Mouse (Mus musculus) layer of hippocampus, adult 9-10 months (tissue): ENCODE measurements around the gene Pycr1.

Experiments used
- DNase-seq: peaks from one replicate; pipeline ENCODE4 v3.0.0; 2022; ENCODE audit warnings: low spot score

The Pycr1 gene

DNA sequence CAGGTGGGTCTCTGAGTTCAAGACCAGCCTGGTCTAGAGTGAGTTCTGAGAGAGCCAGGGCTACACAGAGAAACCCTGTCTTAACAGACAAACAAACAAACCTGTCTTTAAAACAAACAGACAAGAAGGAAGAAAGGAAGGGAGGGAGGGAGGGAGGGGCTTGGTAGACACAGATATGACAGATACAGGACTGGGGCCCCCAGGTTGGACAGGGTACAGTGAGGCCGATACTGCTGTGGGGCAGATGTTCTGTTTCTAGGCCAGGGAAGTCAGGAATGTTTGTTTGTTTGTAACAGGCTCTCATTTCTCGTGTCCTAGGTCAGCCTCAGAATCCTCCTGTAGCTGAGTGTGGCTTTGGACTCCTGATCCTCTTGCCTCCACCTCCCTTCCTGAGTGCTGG lies 40.0 kb downstream of the Pycr1 start:
- DNase-seq = no peak

DNA sequence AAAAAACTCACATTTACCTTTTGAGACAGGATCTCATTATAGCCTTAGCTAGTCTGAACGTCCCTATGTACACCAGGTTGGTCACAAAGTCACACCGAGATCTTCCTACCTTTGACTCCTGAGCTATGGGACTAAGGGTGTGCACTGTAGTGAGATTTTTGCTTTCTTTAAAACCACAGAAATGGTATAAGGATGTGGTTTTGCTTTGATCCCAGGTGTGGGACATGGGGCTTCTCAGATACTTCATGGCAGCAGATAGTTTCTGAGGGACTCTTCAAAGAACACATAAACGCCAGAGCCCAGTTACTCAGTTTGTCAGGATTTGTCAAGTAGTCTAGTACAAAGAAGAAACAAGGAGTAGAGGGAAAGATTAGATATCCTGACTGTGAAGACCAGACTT lies 42.9 kb downstream of the Pycr1 start:
- DNase-seq = no peak

DNA sequence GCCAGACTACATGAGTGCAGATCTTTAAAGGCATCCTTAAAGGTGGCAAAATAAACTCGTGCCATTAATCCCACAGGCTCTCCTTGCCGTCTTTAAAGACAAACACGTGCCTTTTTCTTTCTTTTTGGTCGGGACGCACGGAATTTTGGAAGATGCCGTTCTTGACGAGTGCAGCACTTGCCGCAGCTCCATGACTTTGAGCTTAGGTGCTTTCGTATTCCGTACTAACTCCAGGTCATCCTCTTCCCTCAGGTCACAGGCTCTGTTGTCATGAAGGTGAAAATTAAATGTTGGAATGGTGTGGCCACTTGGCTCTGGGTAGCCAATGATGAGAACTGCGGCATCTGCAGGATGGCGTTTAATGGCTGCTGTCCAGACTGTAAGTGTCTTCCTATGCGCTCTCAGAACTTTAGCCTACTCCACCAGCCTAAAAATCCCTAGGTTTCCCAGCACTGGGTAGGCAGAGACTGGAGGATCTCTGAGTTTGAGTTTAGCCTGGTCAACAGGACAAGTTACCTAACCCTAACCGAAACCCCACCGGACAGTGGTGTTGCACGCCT lies 44.5 kb downstream of the Pycr1 start:
- no peak for DNase-seq

DNA sequence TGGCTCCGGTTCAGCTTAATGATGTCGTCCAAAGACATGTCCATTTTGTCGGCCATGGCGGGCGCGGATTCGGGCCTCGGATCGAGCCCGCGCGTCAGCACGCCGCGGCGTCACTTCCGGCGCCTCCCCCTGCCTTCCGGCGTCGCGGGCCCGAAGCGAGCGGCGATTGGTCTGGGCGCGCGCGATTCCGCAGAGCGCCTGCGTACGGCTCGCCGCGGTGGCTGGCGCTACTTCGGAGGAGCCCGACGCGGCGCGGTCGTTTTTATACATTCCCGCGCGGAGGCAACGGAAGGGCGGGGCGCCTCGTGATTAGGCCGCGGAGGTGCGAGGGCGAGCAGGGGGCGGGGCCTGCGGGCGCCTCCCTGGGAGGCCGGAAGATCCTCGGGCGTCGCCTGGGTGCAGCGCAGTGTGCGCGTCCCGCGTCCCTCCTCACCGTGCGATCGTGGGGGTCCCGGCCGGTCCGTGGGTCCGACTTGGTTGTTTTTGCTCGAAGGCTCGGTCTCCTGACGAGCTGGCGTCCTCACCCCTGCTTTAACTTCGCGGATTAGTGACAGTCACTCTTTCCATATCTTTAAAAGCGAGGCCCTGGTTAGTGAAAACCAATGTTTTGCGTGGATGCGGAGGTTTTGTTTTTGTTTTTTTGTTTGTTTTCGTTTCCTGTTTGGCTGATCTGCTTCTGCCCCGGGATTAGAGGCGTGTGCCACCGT lies 45.1 kb downstream of the Pycr1 start, which contains the start of the genes Alyref and Anapc11:
Gene Alyref (minus strand): TSS at position 83 of the 707 bp plus-strand sequence.
Gene Anapc11 (plus strand): TSS at position 139 of the 707 bp plus-strand sequence.
- DNase-seq = peak; percentile 50

DNA sequence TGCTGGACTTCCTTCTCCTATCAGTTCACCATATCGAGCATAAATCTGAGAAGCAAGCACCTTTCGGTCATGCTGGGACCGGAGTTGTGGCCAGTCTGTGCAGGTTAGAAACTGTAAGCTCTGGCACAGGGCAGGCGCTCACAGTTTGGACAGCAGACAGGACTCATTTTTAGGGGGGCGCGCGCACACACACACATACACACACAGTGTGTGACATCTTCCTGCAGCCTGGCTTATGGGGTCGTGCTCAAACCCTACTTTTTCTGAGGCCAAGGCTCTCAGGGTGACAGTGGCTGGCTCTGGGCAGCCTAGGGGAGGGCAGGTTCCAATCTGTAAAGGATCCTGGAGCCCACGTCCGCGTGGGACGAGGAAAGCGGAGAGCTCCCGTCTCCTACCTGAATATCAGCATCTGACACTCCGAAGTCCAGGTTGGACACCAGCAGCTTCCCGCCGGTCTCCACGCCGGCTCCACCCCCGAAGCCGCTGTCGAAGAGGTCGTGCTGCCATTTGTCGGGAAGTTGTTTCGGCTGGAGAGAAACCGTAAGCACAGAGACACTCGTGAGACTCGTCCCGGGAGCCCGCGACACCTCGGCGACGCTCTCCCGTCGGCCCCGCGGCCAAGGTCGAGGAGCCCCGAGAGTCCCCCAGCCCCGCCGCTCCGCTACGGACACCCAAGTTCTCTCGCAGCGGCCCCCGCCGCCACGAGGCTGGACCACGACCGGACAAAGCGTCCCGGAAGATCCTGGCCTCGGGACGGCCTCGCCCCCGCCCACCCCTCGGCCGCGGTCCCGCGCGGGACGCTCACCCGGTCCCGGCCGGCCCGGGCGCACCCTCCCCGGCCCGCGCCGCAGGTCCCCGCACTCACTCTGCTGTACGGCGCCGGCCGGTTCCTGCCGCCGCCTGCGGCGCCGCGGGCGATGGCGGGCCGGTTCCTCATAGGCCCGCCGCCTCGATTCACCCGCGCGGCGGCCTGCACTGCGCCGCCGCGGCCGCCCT lies 46.0 kb downstream of the Pycr1 start:
- DNase-seq = no peak

DNA sequence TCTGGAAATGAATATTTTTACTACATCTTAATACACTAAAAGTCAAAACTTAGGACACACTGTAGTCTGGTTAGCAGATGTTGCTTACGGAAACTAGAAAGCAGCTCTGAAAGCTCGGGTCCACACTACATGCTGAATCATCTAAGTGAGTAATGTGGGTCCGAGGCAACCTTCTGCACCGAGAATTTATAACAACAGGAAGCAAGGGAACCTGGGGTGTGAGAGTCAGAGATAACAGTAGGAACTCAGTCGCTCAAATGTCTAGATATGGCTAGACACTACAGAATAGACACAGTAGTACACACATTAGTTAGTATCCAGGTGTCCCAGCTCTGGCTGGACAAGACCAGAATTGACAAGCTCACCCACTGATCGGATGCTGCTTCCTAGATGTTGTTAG lies 55.0 kb downstream of the Pycr1 start:
- no peak for DNase-seq
